Mouse (Mus musculus): Measurements from ENCODE around the gene Vmn1r169. TPM values are rescaled to one million over a fixed set of nuclear protein-coding genes. Genes with fewer than 3 reads are reported as not detected.
"Not testable (repeated sequence)": the region's sequence is repeated elsewhere in the genome, so short reads cannot be mapped to it uniquely, and the experiment has no call there.

Gene Vmn1r169
- total RNA-seq (2015) (not detected in 2 replicates), total RNA-seq (2017) (not detected in 2 replicates)

GRCm38 (mm10) chr7:23575226-23575625 is at the start of gene Vmn1r169:
Vmn1r169 (plus strand) TSS chr7:23575526.
- ATAC-seq (ENCODE audit: poor library complexity, severe bottlenecking), result not testable (repeated sequence)

- ATAC-seq (ENCODE audit: poor library complexity, severe bottlenecking), result not testable (repeated sequence)
Observed at GRCm38 (mm10) chr7:23539432-23539831, 35.9 kb upstream of the Vmn1r169 start, which contains the start of gene Vmn1r168. Vmn1r168 (plus strand) TSS chr7:23539732.

GRCm38 (mm10) chr7:23605875-23606274 is 30.5 kb downstream of the Vmn1r169 start, which contains the start of gene Vmn1r170:
Vmn1r170 (plus strand) TSS chr7:23606175.
- not testable (repeated sequence) for ATAC-seq (ENCODE audit: poor library complexity, severe bottlenecking)

Other genes with a start within 250 kb of the Vmn1r169 start
- not detected in 2 replicates for gene Nlrp5, start 189.6 kb upstream of the Vmn1r169 start, total RNA-seq (2015)
- gene Nlrp5, start 189.6 kb upstream of the Vmn1r169 start, total RNA-seq (2017), result not detected in 2 replicates
- gene Vmn1r167, start 68.3 kb upstream of the Vmn1r169 start, total RNA-seq (2015), result not detected in 2 replicates
- gene Vmn1r167, start 68.3 kb upstream of the Vmn1r169 start, total RNA-seq (2017), result not detected in 2 replicates
- gene Vmn1r168, start 35.8 kb upstream of the Vmn1r169 start, total RNA-seq (2015), result not detected in 2 replicates
- not detected in 2 replicates for gene Vmn1r168, start 35.8 kb upstream of the Vmn1r169 start, total RNA-seq (2017)
- not detected in 2 replicates for gene Vmn1r170, start 30.6 kb downstream of the Vmn1r169 start, total RNA-seq (2015)
- not detected in 2 replicates for gene Vmn1r170, start 30.6 kb downstream of the Vmn1r169 start, total RNA-seq (2017)
- gene Vmn1r171, start 55.2 kb downstream of the Vmn1r169 start, total RNA-seq (2015), result not detected in 2 replicates
- not detected in 2 replicates for gene Vmn1r171, start 55.2 kb downstream of the Vmn1r169 start, total RNA-seq (2017)
- gene Vmn1r172, start 82.8 kb downstream of the Vmn1r169 start, total RNA-seq (2015), result not detected in 2 replicates
- not detected in 2 replicates for gene Vmn1r172, start 82.8 kb downstream of the Vmn1r169 start, total RNA-seq (2017)
- gene Vmn1r173, start 125.2 kb downstream of the Vmn1r169 start, total RNA-seq (2015), result not detected in 2 replicates
- gene Vmn1r173, start 125.2 kb downstream of the Vmn1r169 start, total RNA-seq (2017), result not detected in 2 replicates
- not detected in 2 replicates for gene Vmn1r174, start 176.7 kb downstream of the Vmn1r169 start, total RNA-seq (2015)
- not detected in 2 replicates for gene Vmn1r174, start 176.7 kb downstream of the Vmn1r169 start, total RNA-seq (2017)
- not detected in 2 replicates for gene Vmn1r175, start 235.1 kb downstream of the Vmn1r169 start, total RNA-seq (2015)
- not detected in 2 replicates for gene Vmn1r175, start 235.1 kb downstream of the Vmn1r169 start, total RNA-seq (2017)

Data from megakaryocyte, adult 5-6 weeks (primary cell).